Mouse (Mus musculus): Measurements from ENCODE around the gene Ugt1a7c.

GRCm38 (mm10) chr1:88214462-88214952 lies 119.6 kb downstream of the Ugt1a7c start:
- TF ChIP-seq EP300 (IDR thresholded peaks at IDR 0.05) (no peak), CTCF (IDR thresholded peaks at IDR 0.05) (no peak)

All from lung, postnatal 0 days (tissue).